Mouse (Mus musculus) kidney, adult 10 weeks (tissue): ENCODE results near the gene Gm20518. TPM values are rescaled to one million over a fixed set of nuclear protein-coding genes. Genes with fewer than 3 reads are reported as not detected.

ENCODE experiments used
- polyA plus RNA-seq: library from polyadenylated mRNA; stranded (reverse); fragments of 350-450 nt; fragmentation: Illumina TruSeq; extraction: RNeasy Lipid Tissue Mini Kit (QIAGEN cat#74804); gene quantifications from one replicate; pipeline ENCODE4 v1.2.3, GENCODE M21; 2014; ENCODE audit warnings: low read depth, low replicate concordance

Gene Gm20518
- 0.12 TPM for polyA plus RNA-seq

DNA sequence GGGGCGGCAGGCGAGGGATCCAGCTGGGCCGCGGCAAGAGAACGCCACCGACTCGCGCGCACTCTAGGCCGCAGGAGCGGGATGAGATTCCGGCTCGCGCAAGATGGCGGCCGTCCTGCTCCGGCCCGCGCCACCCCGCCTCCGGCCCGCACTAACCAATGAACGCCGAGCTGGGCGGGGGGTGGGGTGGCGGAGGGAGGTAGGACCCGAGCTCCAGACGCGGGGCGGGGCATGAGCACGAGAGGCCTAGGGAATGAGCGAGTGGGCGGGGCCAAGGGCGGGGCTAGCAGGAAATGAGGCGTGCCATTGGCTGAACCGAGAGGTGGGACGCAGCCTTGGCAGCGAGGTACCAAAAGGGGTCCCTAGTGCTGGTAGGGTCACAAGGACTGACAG, at the start of gene Gm20518:
Gene Gm20518 (minus strand): TSS at position 105 of the 393 bp plus-strand sequence.

DNA sequence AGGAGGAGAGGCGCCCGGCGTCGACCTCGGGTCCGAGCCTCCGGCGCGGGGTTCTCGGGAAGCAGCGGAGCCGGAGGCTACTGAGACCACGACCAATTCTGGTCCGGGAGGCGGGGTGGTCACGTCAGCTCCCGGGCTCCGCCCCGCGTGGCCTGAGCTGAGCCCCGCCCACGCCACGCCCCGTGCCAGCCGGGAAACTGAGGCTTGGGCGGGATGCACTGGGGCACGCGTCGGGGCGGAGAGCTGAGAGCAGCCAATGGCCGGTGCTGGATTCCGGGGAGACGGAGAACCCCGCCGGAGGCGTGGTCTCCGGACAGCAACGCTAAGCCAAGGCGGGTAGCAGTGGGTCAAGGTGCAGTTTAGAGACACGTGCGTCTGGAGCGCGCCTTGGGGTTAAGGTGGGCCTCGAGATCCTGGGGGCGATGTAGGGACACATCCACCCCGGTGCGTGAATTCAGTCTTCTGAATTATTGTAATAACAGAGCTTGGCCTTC, 36.7 kb upstream of the Gm20518 start, which contains the start of gene Slc25a1:
Gene Slc25a1 (minus strand): TSS at position 133 of the 494 bp plus-strand sequence.

DNA sequence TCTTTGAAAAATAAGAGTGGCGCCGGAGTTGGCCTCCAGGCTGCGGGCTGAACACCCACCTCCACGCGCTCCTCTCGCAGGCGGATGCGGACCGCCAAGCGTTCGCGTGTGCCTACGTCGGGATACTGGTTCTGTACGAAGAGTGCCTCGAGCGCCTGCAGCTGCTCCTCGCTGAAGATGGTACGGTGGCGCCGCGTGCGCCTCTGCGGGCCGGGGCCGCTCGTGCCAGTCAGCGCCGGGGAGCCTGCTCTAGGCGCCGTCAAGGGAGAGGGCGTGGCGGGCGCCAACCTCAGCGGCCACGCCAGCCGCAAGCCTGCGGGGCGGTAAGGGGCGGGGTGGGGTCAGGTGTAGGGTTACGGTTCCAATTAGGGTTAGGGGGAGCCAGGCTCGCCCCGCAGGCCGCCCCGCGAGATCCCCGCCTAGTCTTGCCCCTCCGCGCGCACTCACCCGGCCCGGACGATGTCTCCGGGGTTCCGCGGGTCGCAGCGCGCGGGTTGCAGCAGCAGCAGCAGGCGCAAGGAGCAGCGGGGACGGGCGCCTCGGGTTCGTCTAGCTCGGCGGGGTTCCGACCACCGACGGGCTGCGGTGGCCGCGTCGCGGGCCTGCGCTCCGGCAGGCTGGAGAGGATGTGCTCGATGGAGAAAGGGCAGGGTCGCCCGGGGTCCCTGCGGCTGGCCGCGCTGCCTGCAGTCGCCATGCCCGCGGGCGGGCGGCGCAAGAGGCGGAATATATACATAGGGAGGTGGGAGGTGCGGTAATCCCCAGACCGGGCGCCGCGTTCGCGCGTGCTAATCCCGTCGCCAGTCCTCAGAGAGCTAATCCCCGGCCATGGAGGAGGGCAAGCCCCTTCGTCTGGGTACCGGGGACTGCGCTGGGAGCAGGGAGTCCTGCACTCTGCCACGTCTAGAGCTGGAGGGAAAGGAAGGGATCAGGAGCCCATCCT, 23.1 kb upstream of the Gm20518 start, which contains the start of gene Gsc2:
Gene Gsc2 (minus strand): TSS at position 753 of the 943 bp plus-strand sequence.

DNA sequence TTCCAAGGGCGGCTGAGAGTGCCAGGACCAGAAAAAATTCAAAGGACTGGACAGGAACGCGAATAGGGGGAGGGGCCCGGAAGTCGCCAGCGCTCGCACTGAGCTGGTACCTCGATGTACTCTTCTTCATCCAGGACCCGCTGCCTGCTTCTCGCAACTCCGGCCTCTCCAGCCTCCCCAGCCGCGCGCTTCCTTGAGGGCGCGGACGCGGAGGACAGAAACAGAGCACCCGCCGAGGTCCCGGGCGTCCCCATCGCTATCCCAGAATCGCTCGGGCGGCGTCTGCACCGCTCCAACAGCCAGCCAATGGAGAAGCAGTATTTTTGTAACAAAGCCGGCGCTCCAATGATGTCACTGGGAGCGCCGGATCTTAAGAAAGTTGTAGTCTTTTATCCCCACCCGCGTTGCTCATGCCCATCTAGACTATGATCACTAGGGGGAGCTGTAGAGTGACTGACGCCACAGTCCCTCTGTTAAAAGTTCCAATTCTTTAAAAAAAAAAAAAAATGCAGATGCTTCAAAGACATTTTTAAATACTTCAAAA, 19.7 kb upstream of the Gm20518 start, which contains the start of gene Ess2:
Gene Ess2 (minus strand): TSS at position 297 of the 544 bp plus-strand sequence.

DNA sequence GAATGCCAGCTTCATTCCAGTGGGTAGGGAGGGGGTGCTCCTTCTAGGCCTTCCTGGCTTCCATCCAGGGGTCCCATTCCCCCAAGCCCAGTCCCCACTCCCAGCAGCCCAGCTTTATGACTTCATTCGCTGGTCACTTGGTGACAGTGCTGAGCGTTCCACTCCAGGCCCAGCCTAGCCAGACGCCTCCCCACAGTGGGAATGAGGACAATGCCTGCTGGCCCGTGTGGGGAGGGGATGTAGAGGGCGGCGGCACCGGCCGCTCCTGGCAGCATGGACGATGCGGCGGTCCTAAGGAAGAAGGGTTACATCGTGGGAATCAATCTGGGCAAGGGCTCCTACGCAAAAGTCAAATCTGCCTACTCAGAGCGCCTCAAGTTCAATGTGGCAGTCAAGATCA, 7.0 kb upstream of the Gm20518 start, which contains the start of the genes Dgcr2 and Tssk2:
Gene Dgcr2 (minus strand): TSS at position 101 of the 400 bp plus-strand sequence.
Gene Tssk2 (plus strand): TSS at position 176 of the 400 bp plus-strand sequence.

DNA sequence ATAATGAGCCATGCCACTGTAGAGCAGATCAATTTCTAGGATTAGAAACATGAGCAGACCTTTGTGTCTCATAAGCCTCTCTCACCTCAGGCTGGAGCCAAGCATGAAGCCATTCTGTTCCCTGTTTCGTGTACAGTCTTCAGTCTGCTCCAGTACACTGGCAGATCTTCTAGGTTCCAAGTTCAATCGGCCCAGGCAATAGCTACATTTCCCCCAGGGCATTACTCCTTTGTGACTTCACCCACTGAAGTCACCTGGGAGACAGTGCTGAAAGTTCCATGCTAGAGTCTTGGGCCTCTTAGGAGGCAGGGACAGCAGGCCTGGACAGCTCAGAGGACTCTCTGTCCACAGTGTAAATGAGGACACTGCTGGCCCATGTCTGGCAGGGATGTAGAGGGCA, 2.5 kb upstream of the Gm20518 start, which contains the start of gene Tssk1:
Gene Tssk1 (plus strand): TSS at position 301 of the 400 bp plus-strand sequence.

DNA sequence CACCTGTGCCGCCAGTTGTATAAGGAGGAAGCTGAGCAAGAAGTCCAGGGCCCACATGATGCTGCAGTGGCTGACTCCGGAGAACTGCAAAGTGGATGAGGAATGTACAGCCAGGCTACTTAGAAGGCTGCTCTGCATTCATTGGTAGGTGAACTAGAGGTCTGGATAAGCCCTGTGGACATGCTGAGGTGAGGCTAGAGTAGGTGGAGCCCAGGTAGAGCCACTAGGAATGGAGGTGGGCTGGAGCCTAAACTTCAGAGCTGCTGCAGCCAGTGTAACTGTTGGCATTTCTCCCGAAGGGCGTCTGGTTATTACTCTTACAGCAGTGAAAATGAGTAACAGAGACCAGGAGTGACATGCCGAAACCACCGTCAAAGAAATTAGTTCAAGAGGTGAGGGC, 53.4 kb downstream of the Gm20518 start, which contains the start of gene Car15:
Gene Car15 (minus strand): TSS at position 314 of the 400 bp plus-strand sequence.

DNA sequence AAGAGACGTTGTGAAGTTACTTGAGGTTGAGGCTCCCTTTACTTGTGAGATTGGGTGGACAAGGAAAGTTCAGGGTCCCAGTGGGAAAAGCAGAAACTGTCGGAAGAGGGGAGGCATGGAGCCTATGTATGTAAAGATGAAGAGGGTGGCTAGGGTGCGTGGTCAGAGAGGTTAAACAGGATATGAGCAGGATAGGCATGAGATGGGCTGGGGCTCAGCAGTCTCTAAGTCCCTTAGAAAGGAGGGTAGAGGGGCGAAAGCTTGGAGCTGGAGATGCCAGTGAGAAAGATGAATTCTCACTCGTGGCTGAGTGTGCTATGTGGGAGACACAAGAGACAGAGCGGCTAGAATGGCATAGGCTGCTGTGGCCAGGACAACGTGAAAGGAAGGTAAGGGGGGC, 58.6 kb downstream of the Gm20518 start, which contains the start of gene B830017H08Rik:
Gene B830017H08Rik (plus strand): TSS at position 301 of the 400 bp plus-strand sequence.

DNA sequence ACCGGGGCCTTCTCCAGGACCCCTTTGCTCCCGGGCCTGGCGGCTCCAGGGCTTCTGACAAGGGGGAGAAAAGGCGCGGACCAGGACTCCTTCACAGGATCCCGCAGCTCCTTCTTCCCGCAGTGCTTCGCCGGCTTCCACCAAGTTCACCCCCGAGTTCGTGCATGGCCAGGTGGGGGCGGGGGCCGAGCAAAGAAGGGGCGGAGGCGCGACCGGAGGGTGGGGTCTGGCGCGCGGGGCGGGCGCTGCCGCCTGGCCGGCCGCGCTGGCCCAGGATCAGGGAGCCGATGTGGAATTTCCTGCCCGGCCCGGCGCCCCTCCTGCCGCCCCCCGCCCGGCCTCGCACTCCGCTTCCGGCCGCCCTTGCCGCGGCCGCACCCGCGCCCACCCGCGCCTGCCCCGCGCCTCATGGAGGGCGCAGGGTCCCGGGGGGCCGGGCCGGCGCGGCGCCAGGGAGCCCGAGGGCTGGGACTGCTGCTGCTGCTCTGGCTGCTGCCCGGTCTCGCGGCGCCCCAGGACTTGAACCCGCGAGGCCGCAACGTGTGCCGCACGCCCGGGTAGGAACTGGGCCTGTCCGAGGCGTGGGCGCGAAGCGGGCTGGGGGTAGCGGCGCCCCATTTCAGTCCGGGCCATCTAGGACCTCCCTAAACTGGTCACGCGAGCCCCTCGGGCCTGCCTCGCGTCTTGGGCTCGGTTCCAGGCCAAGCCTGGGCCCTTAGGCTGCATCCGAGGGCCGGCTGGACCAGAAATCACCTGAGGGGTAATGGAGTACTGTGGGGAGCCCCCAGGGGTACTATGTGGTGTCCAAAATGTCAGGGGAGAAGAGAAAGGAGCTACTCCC, 94.3 kb downstream of the Gm20518 start, which contains the start of gene Scarf2:
Gene Scarf2 (plus strand): TSS at position 312 of the 841 bp plus-strand sequence.

Other genes starting within 250 kb of the Gm20518 start
- not detected for gene Ccdc74a, start 245.2 kb downstream of the Gm20518 start, polyA plus RNA-seq
- 3.7 TPM for gene Med15, start 158.8 kb downstream of the Gm20518 start, polyA plus RNA-seq
- 11.0 TPM for gene Klhl22, start 132.1 kb downstream of the Gm20518 start, polyA plus RNA-seq
- gene Scarf2, start 94.4 kb downstream of the Gm20518 start, polyA plus RNA-seq: not detected
- 1.5 TPM for gene B830017H08Rik, start 58.5 kb downstream of the Gm20518 start, polyA plus RNA-seq
- 10.1 TPM for gene Car15, start 53.3 kb downstream of the Gm20518 start, polyA plus RNA-seq
- not detected for gene Tssk1, start 2.6 kb upstream of the Gm20518 start, polyA plus RNA-seq
- gene Dgcr2, start 6.9 kb upstream of the Gm20518 start, polyA plus RNA-seq: 6.5 TPM
- gene Tssk2, start 7.0 kb upstream of the Gm20518 start, polyA plus RNA-seq: not detected
- gene Ess2, start 19.7 kb upstream of the Gm20518 start, polyA plus RNA-seq: 1.9 TPM
- not detected for gene Gsc2, start 23.4 kb upstream of the Gm20518 start, polyA plus RNA-seq
- gene Slc25a1, start 36.5 kb upstream of the Gm20518 start, polyA plus RNA-seq: 19.7 TPM
- gene Vpreb2, start 88.8 kb upstream of the Gm20518 start, polyA plus RNA-seq: not detected
- 10.4 TPM for gene Dgcr6, start 161.2 kb upstream of the Gm20518 start, polyA plus RNA-seq
- 3.2 TPM for gene Prodh, start 198.5 kb upstream of the Gm20518 start, polyA plus RNA-seq
- not detected for gene Rtn4r, start 236.0 kb upstream of the Gm20518 start, polyA plus RNA-seq